Mouse (Mus musculus): ENCODE measurements at regions not wholly inside any gene's neighbourhood (a gene's known extent, or its start where the extent isn't known, plus 50 kb on each side); places are given as distances from the start of the nearest gene placed in this dataset.
A peak's percentile ranks its signal among the peaks of the same experiment; 100 is the strongest.

DNA sequence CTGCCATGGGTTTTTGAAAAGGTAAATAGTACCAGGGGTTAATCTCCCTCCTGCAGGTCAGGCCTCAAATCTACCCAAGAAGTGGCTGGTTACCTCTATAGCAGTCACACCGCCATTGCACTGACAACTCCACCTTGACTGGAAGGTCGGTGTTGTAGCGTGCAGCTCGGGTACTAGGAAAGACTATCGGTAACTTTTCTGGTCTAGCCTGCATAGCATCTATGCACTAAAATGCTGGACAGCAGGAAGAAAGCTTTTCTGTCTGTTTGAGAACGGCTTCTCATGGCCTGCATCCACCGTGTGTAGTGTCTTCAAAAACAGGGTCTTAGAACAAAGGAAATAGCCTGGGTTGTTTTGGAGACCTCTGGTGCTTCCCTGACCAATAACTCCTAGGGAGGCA lies 88.8 kb downstream of the Bms1 start:
- peak; percentile 71 for DNase-seq

DNA sequence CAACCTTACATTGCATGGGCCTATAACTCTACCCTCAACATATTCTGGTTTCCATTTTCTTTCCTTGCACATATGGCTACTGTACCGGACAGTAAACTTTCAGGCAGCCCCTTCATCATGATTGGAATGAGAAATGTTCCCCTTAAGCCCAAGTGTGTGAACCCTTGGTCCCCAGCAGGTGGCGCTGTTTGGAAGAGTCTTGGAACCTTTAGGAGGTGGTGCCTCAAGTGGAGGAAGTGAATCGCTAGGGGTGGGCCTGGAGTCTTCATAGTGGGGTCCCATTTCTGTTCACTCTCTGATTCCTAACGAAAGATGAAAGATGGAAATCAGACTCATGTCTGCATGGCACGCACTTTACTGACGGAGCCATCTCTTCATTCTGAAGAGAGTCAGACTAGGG lies 91.8 kb downstream of the Bms1 start:
- DNase-seq: peak; percentile 61

DNA sequence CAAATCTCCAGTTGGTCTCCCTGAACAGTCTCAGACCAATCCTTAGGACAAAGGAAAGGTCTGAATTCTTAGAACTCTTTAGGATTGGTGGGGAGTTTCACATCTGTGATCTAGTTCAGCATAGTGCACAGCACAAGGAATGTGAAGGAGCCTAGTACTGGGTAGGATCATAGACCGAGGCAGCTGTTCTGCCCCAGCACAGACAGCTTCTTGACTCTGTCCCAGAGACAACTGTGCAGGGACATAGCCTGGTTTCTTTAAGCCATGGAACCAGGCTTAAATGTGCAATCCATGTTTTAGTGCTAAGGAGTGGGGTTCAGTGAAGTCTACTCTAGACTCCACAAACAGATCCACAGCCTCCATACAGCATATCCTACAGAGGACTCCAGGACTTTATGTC lies 93.6 kb downstream of the Bms1 start:
- DNase-seq: peak; percentile 92

DNA sequence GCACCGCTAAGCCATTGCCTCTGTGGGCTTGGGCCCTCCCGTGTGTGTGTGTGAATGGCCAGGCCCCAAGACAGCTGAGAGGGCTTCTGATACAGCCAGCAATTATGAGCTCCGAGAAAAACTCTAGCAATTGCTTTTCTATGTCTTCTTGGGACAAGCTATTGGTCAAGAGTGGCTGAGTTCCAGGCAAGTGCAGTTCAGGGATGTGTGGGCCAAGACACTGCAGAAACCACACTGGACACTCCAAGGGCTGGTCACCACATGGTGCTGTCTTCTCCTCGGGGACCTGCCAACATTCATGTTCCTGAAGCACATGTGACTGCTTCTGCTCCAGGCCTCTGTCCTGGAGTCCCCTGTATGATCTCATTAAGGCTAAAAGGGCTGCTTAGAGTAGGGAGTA lies 94.7 kb downstream of the Bms1 start:
- peak; percentile 99 for DNase-seq

DNA sequence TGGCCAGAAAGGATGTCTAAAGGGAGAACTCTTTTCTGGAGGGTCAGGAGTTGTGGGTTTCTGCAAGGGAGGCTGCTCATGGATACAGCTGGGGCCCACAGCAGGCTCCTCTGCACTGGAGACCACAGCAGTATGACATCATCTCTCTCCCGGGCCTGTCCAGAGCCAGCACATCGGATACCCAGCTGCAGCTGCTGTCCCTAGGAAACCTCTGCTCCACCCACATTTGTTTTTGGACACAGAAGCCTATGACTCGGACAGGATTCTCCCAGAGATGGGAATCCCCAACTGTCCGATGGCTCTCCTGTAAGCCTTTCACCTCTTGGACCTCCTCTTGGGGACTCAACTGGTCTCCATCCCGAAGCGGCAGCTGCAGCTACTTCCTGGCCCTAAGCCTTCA lies 96.2 kb downstream of the Bms1 start:
- peak; percentile 98 for DNase-seq

DNA sequence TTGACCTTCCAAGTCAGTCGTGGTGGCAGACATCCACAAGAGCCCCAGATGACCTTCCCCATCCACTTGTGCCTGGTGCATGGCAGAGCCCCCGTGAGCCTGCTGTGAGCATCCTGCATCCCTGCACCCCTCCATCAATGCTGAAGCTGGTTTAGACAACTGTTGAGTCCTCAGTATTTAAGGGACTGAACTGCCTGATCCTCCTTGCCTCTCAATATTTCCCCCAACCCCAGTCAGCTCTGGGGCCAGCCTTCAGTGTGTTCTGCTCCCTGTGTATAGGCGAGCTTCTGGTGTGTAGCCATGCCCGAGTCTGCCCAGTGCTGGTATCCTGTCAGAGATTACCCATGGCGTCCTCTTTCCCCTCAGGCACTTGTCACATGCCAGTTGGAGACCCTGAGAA lies 96.6 kb downstream of the Bms1 start:
- DNase-seq: peak; percentile 88

DNA sequence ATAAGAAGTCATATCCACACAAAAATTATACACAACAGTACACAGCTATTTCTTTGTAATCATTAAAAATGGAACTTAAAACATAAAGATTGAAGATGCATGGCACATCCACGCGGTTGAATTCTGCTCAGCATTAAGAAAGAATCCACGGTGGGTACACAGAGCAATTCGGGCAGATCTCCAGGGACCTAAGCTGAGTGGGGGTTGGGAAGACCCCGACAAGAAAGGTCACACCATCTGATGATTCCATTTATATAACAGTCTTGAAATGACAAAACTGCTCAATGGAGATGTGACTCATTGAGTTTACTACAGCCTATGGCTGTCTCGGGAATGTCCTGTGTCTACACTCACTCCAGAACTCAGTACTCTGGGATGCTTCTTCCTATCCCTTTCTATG lies 97.2 kb downstream of the Bms1 start:
- DNase-seq: peak; percentile 61

DNA sequence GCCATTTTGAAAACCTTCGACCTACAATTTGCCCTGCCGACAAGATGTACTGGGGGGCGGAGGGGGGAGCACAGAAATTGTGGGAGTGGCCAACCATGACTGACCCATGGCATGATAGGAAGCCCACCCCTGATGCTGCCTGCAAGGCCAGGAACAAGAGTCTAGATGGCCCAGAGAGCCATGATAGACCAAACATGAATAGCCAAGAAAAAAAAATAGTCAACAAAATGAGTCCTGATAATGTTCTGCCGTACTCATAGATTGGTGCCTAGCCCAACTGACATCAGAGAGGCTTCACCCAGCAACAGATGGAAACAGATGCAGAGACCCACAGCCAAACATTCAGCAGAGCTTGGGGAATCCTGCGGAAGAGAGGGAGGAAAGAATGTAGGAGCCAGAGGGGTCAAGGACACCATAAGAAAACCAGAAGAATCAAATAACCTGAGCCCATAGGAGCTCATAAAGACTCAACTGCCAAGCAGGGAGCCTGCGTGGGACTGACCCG lies 99.2 kb downstream of the Bms1 start:
- DNase-seq: peak; percentile 94

DNA sequence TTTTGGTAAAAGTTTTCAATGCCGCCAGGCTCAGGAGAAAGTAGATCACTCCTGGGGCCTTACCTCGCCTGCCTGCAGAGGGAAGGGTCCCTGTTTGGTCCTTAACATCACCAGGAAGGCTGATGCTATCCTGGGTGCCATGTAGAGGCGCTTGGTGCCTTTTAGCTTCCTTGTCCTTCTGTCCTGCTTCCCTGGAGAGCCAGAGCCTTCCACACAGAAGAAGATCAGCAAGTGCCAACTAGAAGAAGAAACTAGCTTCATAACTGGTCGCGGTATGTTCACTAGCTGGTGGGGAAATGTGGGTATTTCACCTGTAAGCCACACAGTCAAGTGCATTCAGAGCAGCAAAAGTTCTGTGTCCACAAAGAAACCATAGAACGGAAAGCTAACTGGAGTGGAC lies 103.4 kb downstream of the Bms1 start:
- DNase-seq: peak; percentile 63

DNA sequence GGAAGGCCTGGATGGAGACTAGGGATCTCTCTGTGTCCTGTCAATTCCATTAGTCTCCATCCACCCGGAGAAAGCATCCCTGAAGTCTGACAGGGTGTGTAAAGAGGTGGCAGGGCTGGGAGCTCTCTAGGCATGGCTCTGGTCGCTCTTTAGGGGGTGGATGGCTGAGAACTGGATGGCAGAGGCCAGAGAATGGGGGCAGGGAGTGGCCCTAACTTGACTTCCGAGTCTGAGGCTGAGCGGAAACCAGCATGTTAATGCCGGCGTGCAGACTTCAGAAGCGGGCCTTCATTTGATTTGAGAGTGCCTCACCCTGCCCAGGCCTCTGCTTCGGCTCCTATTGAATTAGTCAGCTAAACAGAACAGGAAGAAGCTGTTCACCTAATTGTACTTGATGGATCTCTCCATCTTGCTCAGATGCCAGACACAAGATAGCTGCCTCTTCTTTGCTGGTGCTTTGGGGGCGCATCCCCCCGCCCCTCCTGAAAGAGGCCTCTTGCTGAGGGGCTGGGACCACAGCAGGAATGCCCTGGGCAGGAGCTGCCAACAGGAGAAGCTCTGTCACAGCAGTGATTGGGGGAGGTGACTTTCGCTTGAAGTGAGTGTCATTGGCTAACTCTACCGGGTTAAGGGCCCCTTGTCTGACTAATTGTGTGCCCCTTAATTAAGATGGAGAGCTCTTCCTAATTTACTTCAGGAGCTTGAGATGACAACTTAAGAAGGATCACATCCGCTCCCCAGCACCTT lies 104.2 kb downstream of the Bms1 start:
- DNase-seq: peak; percentile 75

DNA sequence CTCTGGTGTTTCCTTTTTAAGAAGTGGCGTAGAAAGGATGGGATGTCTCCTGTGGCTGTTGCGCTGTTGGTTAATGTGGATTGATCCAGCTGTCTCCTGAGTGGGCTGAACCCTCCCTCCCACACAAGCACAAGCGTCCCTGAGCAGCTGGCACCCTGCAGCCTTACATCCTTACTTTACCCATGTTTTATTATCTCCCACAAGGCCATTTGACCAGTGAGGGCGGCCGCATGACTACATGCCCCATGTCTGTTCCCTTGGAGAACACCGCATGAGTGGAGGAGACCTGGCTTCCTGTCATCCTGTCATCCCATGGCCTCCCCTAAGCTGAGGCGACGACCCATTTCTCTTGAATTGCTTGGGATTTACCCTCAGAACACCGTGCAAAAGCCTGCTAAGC lies 108.2 kb downstream of the Bms1 start:
- DNase-seq: peak; percentile 78

DNA sequence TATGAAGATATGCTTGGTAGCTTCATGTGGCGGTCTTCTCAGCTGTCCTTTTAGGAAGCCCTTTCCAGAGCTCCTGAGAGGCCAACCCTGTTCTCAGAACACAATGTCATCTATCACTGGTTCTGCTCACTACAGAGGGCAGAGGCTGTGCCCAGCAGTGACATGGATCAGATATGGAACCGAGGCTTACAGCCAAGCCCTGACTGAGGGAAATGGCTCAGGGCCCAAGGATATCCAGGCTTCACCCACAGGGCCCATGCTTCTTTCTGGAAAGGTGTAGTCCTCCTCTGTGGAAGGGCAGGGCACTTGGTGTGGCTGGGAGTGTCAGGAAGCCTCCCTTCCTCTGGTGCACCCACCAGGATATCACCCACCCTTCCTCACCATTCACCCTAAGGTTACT lies 109.4 kb downstream of the Bms1 start:
- DNase-seq: peak; percentile 97

DNA sequence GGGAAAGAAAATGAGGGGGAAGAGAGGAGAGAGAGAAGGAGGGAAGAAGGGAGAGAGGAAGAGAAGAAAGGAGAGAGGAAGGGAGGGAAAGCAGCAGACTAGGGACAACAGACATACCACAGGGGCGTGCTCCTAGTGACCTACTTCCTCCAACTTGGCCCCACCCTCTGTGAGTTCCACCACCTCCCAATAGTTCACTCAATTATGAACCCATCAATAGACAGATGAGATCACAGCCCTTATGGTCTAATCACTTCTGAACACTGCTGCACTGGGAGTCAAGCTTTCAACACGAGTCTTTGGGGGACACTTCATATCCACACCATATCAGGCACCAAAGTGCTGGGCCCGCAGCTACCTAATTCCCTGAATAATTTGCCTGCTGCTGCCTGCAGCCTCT lies 110.7 kb downstream of the Bms1 start:
- peak; percentile 77 for DNase-seq

DNA sequence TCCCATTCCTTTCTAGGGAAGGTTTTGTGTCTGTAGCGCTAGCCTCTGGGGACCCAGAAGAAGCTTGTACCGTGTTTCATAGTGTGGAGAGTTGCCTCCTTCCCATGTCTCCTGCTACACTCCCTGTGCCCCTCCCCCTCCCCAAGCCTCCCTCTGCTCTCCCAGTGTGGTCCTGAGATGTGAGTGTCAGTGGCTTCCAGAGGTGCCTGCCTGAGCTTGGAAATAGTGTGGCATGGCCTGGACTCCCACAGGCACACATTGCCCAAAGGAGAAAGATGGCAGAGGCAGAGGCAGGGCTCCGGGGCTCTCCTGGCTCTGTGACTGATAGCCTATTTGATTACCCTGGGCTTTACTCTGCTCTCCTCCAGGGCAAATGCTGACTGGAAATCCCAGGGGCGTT lies 110.0 kb upstream of the Ret start:
- peak; percentile 82 for DNase-seq

DNA sequence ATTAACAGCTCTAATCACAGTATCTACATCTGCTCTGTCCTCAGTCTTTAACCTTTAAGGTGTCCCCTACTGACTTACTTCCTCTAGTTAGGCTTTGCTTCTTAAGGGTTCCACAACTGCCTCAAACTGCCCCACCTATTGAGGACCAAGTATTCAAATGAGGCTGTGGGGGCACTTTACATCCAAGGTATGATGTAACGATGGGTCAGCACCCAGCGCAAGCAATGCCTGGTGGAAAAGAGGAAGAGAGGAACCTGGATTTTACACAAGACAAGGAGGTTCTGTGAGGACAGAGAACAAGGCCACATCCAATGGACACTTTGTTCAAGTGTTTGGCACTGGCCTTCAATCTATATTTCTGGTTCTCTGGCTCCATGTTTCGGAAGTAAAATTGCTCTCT lies 107.7 kb upstream of the Ret start:
- DNase-seq: peak; percentile 72

DNA sequence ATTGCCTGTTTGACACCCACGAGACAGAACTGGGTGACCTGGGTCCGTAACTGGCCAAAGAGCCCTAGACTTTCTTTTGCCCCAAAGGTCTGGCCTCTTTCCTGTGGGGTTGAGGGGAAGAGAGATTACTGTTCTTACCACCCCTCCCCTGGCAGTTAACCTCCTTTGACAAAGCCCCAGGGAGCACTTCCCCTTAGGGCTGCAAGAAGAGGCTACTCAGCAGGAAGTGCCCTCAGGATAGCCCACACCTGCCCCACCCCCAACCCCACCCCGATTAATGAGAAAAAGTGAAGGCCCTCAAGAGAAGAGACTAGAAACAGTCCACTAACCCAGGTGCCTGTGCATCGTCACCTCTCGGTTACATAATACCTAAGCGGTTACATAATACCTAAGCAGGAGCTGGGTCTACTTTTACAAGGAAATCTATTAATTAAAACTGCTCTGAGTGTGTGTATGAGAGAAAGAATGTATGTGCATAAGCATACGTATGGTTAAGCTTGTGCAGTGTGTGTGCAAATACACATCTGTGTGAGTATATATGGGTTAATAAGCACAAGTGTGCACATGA lies 105.3 kb upstream of the Ret start:
- DNase-seq: peak; percentile 34

DNA sequence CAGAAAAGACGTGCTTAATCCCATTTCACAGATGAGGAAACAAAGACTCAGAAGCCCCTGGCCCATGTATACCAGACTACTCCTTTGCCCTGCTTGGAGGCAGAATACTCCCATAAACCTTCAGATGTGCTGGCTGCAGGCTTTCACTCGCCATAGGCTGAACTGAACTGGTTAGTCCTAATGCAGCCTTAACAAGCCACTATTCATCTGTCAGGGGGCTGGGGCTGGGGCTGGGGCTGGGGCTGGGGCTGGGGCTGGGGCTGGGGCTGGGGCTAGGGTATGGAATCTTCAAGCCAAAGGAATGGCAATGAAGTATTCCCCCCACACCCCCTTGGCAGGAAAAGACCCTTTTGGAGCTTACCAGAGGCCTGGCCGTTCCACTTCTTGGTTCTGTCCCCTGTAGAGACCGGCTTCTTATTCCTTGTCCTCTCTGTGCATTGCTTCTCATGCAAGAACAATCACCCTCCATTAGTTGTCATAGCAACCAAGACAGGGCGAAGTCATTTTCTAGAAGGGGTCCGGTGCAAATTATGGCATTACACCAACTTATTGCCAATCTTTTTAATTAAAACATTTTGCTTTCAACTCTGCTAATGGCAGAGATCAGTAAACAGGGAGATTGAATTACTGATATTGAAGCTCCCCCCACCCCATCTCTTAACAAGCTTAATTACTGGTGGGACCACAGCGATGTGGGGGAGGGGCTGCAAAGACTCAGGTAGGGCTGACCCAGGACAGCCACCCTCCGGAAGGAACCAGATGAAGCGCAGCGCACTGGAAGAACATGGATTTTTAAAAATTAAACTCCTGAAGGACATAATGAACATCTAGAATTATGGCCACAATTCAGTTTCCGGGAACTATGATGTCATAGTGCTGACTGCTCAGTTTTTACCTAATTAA lies 104.6 kb upstream of the Ret start:
- peak; percentile 60 for DNase-seq

DNA sequence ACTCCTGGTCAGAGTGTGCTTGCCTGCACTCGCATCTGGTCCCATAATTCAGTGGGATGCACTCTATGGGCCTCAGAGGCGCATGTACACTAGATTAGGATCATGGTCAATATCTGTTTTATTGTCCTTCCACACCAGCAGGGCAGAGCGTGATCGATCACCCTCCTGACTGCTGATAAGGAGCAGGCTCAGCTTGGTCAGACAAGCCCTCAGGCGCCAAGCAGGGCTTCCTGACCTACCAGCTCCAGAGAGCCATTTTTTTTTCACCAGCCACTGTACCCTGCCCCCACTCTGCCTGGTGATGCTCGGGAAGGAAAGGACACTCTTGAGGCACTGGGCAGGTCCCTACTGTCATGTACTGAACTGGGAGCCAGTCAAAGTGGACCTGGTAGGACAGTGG lies 103.3 kb upstream of the Ret start:
- DNase-seq: peak; percentile 65

DNA sequence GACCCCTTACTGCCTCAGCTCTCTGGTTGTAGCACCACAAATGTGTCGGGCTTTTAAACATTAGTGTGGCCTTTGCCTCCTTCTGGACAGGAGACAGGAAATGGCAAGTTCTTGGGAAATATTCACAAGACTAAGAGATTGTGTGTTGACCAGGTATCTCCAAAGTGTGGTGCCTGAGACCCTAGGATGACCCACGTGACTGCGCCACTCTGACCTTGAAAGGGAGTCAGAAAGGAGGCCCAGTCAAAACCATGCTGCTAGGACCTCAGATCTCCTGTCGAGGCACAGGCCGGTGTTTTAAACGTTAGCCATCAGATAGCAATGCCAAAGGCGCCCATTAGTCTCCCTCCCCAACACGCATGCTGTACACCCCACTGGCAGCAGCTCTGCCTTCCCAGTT lies 100.1 kb upstream of the Ret start:
- DNase-seq: peak; percentile 51

DNA sequence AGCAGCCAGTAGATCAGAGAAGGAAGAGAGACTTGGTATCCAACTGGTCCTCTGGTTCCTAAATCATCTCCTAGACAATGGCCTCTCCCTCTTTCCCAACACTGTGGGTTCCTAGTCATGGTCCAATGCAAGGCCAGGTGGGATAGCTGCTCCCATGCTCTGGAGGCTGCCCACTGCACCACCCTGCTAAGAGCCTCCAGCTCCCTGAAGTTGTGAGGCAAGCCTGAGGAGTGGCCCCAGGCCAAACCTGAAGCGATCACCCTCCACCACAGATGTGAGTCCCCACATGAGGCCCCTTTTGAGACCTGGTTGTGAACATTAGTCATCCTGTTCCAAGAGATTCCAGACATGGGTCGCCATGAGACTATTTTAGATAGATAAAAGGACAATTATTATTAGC lies 96.5 kb upstream of the Ret start:
- DNase-seq: peak; percentile 71

DNA sequence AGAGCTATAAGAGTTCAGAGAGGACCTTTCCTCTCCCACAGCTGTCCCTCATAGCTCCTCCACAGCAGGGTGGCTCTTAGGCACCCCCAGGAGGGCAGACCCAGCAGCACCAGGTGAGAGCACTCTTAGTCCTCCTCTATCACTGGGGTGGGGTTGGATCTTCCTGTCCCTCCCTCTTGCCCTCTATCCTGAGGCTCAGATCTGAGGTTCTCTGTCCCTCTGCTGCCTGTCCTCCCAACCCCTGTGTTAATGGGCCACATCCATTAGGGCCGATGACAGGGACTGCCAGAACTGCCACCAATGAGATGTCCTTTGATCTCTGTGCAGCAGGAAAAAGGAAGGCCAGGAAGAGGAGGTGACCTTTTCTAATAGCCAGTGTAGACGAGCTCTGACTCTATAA lies 95.4 kb upstream of the Ret start:
- peak; percentile 55 for DNase-seq

DNA sequence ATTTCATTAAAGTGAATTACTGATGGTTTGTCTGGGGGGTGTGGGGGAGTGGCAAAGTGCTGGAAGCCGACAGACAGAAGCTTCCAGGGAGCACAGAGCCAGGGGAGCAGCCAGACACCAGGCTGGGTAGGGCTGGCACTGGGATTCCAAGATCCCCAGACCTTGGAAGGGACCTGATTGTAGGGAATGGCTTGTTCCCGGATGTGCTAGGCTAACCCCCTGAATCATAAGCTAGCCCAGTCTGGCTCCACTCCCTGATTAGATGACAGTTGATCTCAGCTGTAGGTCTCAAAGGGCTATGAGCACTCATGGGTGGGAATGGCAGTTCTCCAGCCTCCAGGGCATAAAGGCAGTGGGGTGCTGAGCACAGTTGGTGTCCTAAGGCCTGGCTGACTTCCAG lies 94.8 kb upstream of the Ret start:
- peak; percentile 77 for DNase-seq

DNA sequence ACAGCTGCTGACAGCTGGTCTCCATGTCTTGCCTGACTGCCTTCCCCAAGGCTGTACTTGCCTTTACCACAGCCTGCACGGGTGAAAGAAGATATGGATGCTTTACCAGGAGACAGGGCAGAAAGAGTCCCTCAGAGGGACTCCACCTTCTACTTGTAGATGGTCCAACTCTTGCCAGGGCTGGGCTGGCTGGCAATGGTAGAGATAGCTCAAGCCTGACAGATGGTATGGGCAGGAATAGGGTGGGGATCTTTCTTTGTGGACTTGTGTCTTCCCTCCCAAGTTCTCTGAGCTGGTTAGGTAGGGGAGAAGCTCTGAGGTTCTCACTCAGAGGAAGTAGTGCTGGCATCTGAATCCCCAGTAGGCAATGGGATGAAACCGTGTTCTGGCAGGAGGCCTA lies 93.9 kb upstream of the Ret start:
- DNase-seq: peak; percentile 61

DNA sequence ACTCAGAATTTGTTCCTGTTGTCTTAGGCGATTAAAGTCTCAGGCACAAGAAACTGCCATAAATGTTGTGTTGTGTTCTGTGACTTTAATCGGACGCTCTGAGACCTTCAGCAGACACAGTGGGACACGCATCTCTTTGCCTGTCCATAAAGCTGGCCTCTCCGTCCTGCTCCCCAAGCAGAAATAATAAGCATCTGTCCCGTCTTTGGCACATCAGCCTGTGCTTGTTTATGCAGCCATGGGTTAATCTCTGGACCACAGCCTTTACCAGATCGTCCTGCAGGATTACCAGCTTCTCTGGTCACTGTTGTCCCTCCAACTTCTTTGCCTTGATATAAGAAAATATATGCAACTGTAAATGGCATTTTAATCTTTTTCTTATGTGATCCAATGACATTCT lies 87.7 kb upstream of the Ret start:
- peak; percentile 35 for DNase-seq

Measured in heart, adult 11 months (tissue).